Mouse (Mus musculus) limb, embryonic 10.5 days (tissue): ENCODE results near the gene Gm20604. TPM values are rescaled to one million over a fixed set of nuclear protein-coding genes. Genes with fewer than 3 reads are reported as not detected.
A peak's percentile ranks its signal among the peaks of the same experiment; 100 is the strongest.

Experiments
- DNase-seq: peaks from one replicate; pipeline ENCODE4 v3.0.0-alpha.2; 2017; ENCODE audit warnings: low spot score
- H3K27ac ChIP-seq: fragments of 300-500 bp; sonication (generic); 2 replicates; pipeline ENCODE4 v1.5.1; 2016; ENCODE audit warnings: mild to moderate bottlenecking
- H3K27me3 ChIP-seq: fragments of 300-500 bp; sonication (generic); 2 replicates; pipeline ENCODE4 v1.6.1; 2016; ENCODE audit warnings: low read depth, mild to moderate bottlenecking; ENCODE audit not compliant: poor library complexity, severe bottlenecking
- H3K36me3 ChIP-seq: fragments of 300-500 bp; sonication (generic); 2 replicates; pipeline ENCODE4 v1.6.1; 2016; ENCODE audit warnings: mild to moderate bottlenecking, moderate library complexity
- H3K4me1 ChIP-seq: fragments of 300-500 bp; sonication (generic); 2 replicates; pipeline ENCODE4 v1.6.1; 2016
- H3K4me3 ChIP-seq: fragments of 300-500 bp; sonication (generic); 2 replicates; pipeline ENCODE4 v1.5.1; 2016; ENCODE audit warnings: mild to moderate bottlenecking, moderate library complexity
- H3K9me3 ChIP-seq: fragments of 300-500 bp; sonication (generic); replicated peaks from 2 replicates; pipeline ENCODE4 v1.6.1; 2016; ENCODE audit warnings: mild to moderate bottlenecking
- WGBS: fragments of 180-500 bp; shearing (Covaris S2); methylation state at CpG from one replicate; pipeline ENCODE4 v1.1.7; 2016; 5-methylcytosine and 5-hydroxymethylcytosine counted together
- polyA plus RNA-seq: library from polyadenylated mRNA; unstranded; fragments of >200 nt; fragmentation: Nextera tagmentation; extraction: Ambion mirVana; gene quantifications from 2 replicates; pipeline ENCODE4 v1.2.1, GENCODE M21; 2016

Gene Gm20604
- polyA plus RNA-seq, 1 experiment from 2014 or later, result 33.8 TPM

- Histone ChIP-seq H3K27ac (0 out of 2 replicates have a peak overlapping the region, but pooled peaks have one; percentile 33), H3K27me3 (no peaks in the 10 kb centered on the region), H3K9me3 (no peaks in the 10 kb centered on the region), H3K36me3 (peaks cover 42% of the 10 kb centered on the region), H3K4me1 (peaks cover 21% of the 10 kb centered on the region), H3K4me3 (peak overlapping the region; percentile 92)
- WGBS, result 2% methylated on average over 5 of the region's 5 CpGs
- no peak for DNase-seq
Observed at GRCm38 (mm10) chr12:102758936-102759335, 464 bp upstream of the Gm20604 start.

- Histone ChIP-seq H3K4me3 (peak within 1 kb of the TSS; percentile 92), H3K36me3 (peaks cover 40% of the 10 kb centered on the region), H3K27me3 (no peaks in the 10 kb centered on the region), H3K27ac (peak within 1 kb of the TSS; percentile 93), H3K9me3 (no peaks in the 10 kb centered on the region), H3K4me1 (peaks cover 21% of the 10 kb centered on the region)
- WGBS, result under 1% methylated on average over 73 of the region's 73 CpGs
- peak; percentile 98 for DNase-seq
Observed at GRCm38 (mm10) chr12:102757689-102758402, 626 bp downstream of the Gm20604 start, which contains the start of the genes Gm28051, Gon7 and Ubr7. Gene Gm28051 (minus strand): TSS chr12:102757765. Gene Gon7 (minus strand): TSS chr12:102757803. Gene Ubr7 (plus strand): TSS chr12:102757967.

GRCm38 (mm10) chr12:102757055-102757688 lies 1.3 kb downstream of the Gm20604 start:
- DNase-seq, result no peak
- peak overlapping the region; percentile 92 for H3K4me3 ChIP-seq
- no peaks in the 10 kb centered on the region for H3K27me3 ChIP-seq
- H3K36me3 ChIP-seq, result peaks cover 39% of the 10 kb centered on the region
- WGBS, result 2% methylated on average over 46 of the region's 46 CpGs
- peak overlapping the region; percentile 93 for H3K27ac ChIP-seq
- no peaks in the 10 kb centered on the region for H3K9me3 ChIP-seq
- H3K4me1 ChIP-seq, result peaks cover 21% of the 10 kb centered on the region

GRCm38 (mm10) chr12:102756304-102756703 lies 2.2 kb downstream of the Gm20604 start:
- WGBS, result 86% methylated on average over 7 of the region's 7 CpGs
- Histone ChIP-seq H3K36me3 (peaks cover 40% of the 10 kb centered on the region), H3K27ac (peak overlapping the region; percentile 93; the same call in 1 of the 2 replicates)

GRCm38 (mm10) chr12:102748256-102748655 lies 10.2 kb downstream of the Gm20604 start:
- Histone ChIP-seq H3K9me3 (no peaks in the 10 kb centered on the region), H3K4me3 (no peak overlapping the region), H3K27me3 (no peaks in the 10 kb centered on the region), H3K4me1 (peaks cover 11% of the 10 kb centered on the region), H3K27ac (no peak overlapping the region), H3K36me3 (peaks cover 41% of the 10 kb centered on the region)
- DNase-seq, result no peak
- 92% methylated on average over 3 of the region's 3 CpGs for WGBS

More at GRCm38 (mm10) chr12:102756304-102756703, 2.2 kb downstream of the Gm20604 start:
- H3K4me3 ChIP-seq, result peak overlapping the region; percentile 92
- DNase-seq, result no peak
- H3K9me3 ChIP-seq, result no peaks in the 10 kb centered on the region
- H3K4me1 ChIP-seq, result peaks cover 21% of the 10 kb centered on the region
- no peaks in the 10 kb centered on the region for H3K27me3 ChIP-seq

GRCm38 (mm10) chr12:102744839-102745238 lies 13.6 kb downstream of the Gm20604 start:
- Histone ChIP-seq H3K27me3 (no peaks in the 10 kb centered on the region), H3K36me3 (peaks cover 43% of the 10 kb centered on the region), H3K9me3 (no peaks in the 10 kb centered on the region), H3K27ac (no peak overlapping the region), H3K4me1 (peaks cover 22% of the 10 kb centered on the region), H3K4me3 (peak overlapping the region; percentile 81)
- WGBS, result 74% methylated on average over 6 of the region's 6 CpGs
- no peak for DNase-seq

GRCm38 (mm10) chr12:102743589-102744574 lies 14.6 kb downstream of the Gm20604 start, which contains the start of the genes Moap1 and Tmem251:
Gene Moap1 (minus strand): TSS chr12:102743661.
Gene Tmem251 (plus strand): TSS chr12:102743762.
- no peaks in the 10 kb centered on the region for H3K9me3 ChIP-seq
- H3K4me3 ChIP-seq, result peak within 1 kb of the TSS; percentile 81
- peaks cover 36% of the 10 kb centered on the region for H3K36me3 ChIP-seq
- under 1% methylated on average over 63 of the region's 63 CpGs for WGBS
- H3K4me1 ChIP-seq, result peaks cover 22% of the 10 kb centered on the region
- H3K27ac ChIP-seq, result peak within 1 kb of the TSS; percentile 91
- peak; percentile 95 for DNase-seq
- no peaks in the 10 kb centered on the region for H3K27me3 ChIP-seq

- WGBS, result under 1% methylated on average over 33 of the region's 33 CpGs
- no peaks in the 10 kb centered on the region for H3K9me3 ChIP-seq
- no peak for DNase-seq
- no peaks in the 10 kb centered on the region for H3K27me3 ChIP-seq
- peak overlapping the region; percentile 91 for H3K27ac ChIP-seq
- H3K4me3 ChIP-seq, result peak overlapping the region; percentile 81
- peaks cover 22% of the 10 kb centered on the region for H3K4me1 ChIP-seq
- H3K36me3 ChIP-seq, result peaks cover 29% of the 10 kb centered on the region
Observed at GRCm38 (mm10) chr12:102743036-102743588, 15.4 kb downstream of the Gm20604 start.

GRCm38 (mm10) chr12:102742056-102742455 lies 16.4 kb downstream of the Gm20604 start:
- Histone ChIP-seq H3K27ac (no peak overlapping the region), H3K9me3 (no peaks in the 10 kb centered on the region), H3K4me3 (no peak overlapping the region), H3K4me1 (peaks cover 22% of the 10 kb centered on the region), H3K27me3 (no peaks in the 10 kb centered on the region), H3K36me3 (peaks cover 18% of the 10 kb centered on the region)
- DNase-seq, result no peak
- WGBS, result 86% methylated on average over 7 of the region's 7 CpGs

- Histone ChIP-seq H3K4me1 (peaks cover 22% of the 10 kb centered on the region), H3K27me3 (no peaks in the 10 kb centered on the region), H3K4me3 (no peak overlapping the region), H3K36me3 (peaks cover 12% of the 10 kb centered on the region), H3K27ac (no peak overlapping the region), H3K9me3 (no peaks in the 10 kb centered on the region)
- no peak for DNase-seq
- WGBS, result 64% methylated on average over 3 of the region's 3 CpGs
Observed at GRCm38 (mm10) chr12:102740285-102740684, 18.2 kb downstream of the Gm20604 start.

- no peaks in the 10 kb centered on the region for H3K9me3 ChIP-seq
- 87% methylated on average over 5 of the region's 5 CpGs for WGBS
- no peak overlapping the region for H3K27ac ChIP-seq
Observed at GRCm38 (mm10) chr12:102739096-102739495, 19.4 kb downstream of the Gm20604 start.

GRCm38 (mm10) chr12:102733381-102733780 lies 25.1 kb downstream of the Gm20604 start:
- peak; percentile 81 for DNase-seq
- Histone ChIP-seq H3K27me3 (no peaks in the 10 kb centered on the region), H3K9me3 (no peaks in the 10 kb centered on the region), H3K36me3 (no peaks in the 10 kb centered on the region), H3K4me1 (peaks cover 35% of the 10 kb centered on the region), H3K4me3 (no peak overlapping the region), H3K27ac (no peak overlapping the region)
- WGBS, result 16% methylated on average over 5 of the region's 5 CpGs

More at GRCm38 (mm10) chr12:102739096-102739495, 19.4 kb downstream of the Gm20604 start:
- Histone ChIP-seq H3K4me3 (no peak overlapping the region), H3K4me1 (peaks cover 13% of the 10 kb centered on the region), H3K36me3 (peaks cover 12% of the 10 kb centered on the region), H3K27me3 (no peaks in the 10 kb centered on the region)
- no peak for DNase-seq
